Mouse (Mus musculus) 3134 (cell line): ENCODE results near the gene Oaz1.
A peak's percentile ranks its signal among the peaks of the same experiment; 100 is the strongest.

Experiments used
- DNase-seq: peaks from one replicate; pipeline ENCODE4 v3.0.0-alpha.2; 2011; ENCODE audit warnings: low spot score; ENCODE audit not compliant: insufficient read length; ENCODE audit errors: extremely low read depth

Oaz1 gene

DNA sequence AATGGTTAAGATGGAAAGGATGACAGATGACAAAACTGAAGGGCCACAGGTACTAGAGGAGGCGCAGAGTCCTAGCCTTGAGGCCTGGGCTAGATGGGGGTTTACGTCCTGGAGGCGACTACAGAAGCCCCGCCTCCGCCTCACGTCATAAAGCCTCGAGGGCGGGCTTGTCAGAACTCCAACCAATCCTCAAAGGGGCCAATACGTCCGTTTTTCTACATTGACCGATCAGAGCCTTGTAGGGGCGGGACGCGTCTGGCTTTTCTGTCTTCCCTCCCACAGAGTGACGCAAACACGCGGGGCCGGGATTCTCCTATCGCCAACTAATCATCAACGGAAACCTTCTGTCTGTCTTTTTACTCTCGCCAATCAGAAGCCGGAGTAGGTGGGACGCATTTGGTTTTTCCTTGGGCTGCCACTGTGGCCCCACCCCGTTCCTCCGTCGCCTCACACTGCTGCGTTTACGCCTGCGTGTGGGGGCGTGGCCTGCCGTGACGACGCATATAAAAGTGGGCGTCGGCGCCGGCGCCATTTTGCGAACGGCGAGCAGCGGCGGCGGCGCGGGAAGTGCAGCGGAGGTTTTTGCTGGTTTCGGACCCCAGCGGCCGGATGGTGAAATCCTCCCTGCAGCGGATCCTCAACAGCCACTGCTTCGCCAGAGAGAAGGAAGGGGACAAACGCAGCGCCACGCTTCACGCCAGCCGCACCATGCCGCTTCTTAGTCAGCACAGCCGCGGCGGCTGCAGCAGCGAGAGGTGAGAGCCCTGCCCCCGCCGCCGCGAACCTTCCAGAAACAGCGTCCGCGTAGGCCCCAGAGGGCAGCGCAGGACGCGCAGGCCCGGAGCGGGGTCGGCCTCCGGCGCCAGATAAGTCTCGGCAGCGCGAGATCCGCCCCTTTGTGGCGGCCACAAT is at the start of gene Oaz1:
Gene Oaz1, plus strand, starts transcription at position 506 of the 912 bp plus-strand sequence.
- peak; percentile 97 for DNase-seq

DNA sequence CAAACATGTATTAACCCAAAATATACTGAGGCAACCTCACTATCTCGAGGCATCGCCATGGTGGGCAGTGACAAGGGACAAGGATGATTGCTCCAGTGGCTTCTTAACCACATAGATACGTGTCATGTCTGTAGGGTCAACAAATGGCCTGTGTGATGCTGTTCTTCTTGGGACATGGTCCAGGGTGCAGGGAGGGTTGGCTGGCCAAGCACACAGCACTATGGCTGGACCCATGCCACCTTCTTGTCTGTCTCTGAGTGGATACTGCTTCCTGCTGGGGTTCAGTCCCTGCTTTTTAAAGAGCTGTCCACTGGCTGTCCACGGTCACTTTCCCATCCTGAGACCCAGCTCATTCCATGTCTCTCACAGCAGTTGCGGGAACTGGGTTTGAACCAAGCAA is 49.3 kb upstream of the Oaz1 start:
- no peak for DNase-seq

DNA sequence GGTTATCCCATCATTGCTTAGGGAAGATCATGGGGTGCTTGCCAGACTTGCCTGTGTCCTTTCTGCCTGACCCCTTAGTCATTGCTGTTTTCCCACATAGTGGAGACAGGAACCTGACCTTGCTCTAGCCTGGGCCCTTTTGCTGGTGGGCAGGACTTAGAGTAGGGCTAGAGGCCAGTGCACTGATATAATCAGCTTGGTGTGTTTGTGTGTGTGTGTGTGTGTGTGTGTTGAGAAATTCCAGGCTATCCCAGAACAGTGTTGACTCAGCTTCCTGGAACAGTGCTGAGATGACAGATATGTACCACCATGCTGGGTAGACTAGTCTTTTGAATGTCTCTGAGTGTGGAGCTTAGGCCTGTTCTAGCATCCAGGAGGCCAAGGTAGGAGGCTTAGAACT is 46.9 kb upstream of the Oaz1 start:
- DNase-seq = no peak

DNA sequence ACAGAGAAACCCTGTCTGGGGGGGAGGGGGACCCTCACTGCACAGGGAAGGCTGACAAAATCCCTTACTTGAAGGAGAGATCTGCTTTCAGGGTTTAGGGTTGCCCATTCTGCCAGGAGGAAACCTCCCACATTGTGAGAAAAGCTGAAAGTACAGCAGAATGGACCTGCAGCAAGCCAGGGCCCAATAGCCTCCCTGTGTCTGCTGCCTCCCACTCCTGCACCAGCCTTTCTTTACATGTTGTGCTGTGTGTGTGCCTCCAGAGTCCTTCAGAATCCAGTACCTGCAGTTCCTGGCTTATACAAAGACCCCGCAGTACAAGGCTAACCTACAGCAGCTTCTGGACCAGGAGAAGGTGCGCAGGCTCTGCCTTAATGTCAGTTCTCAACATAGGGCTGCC is 42.2 kb upstream of the Oaz1 start:
- no peak for DNase-seq

DNA sequence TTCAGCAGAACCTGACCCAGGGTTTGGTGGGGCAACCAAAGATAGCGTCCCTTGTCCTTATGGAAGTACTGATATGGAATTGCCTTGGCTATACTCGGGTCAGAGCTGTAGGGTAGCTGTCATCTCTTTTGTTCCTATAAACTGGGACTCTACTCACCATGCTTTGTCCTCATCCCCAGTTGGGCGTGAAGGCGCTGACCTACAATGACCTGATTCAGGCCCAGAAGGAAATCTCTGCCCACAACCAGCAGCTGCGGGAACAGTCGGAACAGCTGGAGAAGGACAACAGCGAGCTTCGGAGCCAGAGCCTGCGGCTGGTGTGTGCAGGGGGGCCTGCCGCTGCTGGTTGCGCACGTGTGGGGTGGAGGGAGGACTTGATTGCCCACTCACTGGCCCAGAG is 41.6 kb upstream of the Oaz1 start:
- no peak for DNase-seq

DNA sequence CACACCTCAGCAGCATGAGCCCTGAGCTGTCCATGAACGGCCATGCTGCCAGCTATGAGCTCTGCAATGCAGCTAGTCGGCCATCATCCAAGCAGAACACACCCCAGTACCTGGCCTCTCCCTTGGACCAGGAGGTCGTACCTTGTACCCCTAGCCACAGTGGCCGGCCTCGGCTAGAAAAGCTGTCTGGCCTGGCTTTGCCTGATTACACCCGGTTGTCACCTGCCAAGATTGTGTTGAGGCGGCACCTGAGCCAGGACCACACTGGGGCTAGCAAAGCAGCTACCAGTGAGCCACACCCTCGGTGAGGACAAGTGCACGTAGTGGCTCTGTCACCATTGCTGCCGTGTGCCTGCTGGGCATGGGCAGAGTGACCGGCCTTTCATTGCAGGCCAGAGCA is 40.5 kb upstream of the Oaz1 start:
- no peak for DNase-seq

DNA sequence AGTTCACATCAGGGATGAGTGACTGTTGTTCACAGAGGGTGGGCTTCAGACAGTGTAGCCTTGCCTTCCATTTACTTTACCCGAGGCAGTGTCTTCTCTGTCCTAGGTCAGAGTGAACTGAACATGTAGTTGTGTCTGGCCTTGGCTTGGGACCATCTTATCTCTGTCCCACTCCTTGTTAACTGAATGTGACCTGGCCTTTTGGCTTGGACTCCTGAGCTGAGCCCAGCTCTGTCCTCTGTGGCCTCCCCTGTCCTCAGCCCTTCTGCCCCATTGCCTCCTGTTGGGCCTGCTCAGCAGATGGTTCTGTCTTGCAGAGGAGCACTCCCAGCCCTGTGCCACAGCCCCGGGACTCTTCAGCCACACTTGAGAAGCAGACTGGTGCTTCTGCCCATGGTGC is 38.9 kb upstream of the Oaz1 start:
- no peak for DNase-seq

DNA sequence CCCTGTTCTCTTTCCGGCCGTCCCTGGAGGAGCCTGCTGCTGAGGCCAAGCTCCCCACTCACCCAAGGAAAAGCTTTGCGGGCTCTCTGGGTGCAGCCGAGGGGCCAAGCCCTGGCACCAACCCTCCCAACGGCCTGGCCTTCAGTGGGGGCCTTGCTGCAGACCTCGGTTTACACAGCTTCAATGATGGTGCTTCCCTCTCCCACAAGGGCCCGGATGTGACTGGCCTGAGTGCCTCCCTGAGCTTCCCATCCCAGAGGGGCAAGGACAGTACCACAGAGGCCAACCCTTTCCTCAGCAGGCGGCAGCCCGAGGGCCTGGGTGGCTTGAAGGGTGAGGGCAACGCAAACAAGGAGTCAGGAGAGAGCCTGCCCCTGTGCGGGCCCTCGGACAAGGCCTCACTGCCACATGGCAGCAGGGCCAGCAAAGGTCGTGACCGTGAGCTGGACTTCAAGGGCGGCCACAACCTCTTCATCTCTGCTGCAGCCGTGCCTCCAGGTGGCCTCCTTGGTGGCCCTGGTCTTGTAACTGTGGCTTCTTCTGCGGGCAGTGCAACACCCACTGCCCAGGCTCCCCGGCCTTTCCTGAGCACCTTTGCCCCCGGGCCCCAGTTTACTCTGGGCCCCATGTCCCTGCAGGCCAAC is 35.6 kb upstream of the Oaz1 start:
- DNase-seq = no peak

DNA sequence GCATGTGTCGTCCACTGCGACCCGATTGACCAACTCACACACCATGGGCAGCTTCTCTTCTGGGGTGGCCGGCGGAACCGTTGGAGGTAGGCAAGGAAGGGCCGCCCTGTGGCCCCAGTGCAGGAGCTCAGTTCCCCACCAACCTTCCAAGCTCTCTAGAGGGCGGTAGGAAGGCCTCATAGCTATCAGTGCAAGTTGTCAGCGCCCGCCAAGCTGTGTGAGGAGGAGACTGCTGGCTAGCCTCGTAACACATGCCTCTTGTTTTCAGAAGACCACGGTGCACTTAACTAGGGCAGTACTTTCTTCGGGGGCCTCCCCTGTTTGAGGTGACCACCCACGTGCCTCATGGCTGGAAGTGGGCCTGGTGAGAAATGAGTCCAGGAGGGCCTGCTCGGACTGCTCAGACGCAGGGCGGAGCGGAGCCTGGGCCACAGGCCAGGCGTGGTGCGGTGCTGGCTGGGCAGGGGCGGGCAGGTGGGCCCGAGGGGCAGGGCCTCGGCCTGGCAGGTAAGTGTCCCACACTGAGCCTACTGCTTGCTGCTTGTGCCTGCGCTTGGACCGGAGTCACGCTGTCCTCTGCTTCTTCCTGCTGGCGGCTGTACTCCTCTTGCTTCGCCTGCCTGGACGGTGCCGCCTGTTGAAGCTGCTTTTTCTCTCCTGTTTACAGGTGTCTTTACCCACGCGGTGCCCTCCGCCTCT is 34.8 kb upstream of the Oaz1 start:
- peak; percentile 35 for DNase-seq

DNA sequence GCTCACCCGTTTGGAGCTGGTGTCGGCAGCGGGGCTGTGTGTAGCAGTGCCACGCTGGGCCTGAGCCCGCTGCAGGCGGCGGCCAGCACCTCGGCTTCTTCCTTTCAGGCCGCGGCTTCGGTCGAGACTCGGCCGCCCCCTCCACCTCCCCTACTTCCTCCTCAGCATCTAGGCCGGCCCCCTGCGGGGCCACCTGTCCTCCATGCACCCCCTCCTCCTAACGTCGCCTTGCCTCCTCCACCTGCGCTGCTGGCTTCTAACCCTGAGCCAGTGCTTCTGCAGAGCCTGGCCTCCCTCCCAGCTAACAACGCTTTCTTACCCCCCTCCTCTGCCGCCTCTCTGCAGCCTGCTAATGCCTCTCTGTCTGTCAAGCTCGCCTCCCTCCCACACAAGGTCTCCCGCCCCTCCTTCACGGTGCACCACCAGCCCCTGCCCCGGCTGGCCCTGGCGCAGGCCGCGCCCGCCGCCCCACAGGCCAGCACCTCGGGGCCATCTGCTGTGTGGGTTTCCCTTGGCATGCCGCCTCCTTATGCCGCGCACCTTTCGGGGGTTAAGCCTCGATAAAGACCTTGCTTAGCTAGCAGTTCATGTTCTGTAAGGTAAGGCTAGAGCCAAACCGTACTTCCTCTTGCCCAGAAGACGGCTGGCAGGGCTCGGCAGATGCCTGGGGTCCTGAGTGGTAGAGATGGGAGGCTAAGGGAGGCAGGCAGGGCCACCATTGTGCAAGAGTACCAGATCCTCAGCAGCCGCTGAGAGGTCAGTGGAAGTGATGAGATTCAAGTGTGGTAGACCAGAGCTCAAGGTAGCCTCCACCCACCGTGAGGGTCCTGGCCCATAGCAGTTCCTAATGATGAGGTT is 34.1 kb upstream of the Oaz1 start:
- DNase-seq = no peak

DNA sequence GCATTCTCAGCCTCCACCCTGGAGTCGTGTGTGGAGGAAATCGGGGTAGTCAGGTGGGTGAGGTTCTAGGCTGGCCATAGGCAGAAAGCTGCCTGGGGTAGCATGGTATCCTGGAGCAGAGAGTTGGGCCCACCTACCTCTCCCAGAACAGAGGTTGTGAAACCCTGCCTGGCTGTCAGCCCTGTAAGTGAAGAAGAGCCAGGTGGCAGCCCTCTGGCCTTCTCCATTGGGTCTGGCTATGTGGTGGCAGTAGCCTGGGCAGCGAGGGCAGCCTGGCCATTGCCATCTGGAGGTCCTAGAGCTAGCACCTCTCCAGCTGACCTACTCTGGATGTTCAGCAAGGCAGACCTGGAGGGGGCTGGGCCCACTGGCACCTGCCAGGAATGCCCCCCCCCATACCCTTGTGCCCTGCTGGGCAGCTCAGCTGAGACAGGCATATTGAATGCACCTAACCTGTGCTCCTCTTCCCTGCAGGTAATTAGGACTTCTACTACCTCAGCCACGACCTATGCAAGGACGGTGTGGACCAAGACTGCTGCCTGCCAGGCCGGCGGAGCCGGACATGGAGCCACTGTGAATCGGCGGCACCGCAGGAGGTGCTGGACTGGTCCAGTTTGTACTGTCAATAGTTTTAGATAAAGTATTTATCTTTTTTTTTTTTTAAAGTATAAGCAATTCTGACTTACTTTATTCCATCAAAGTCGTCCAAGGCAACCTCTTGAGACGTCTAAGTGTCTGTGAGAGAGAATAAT is 33.2 kb upstream of the Oaz1 start:
- DNase-seq = peak; percentile 30

DNA sequence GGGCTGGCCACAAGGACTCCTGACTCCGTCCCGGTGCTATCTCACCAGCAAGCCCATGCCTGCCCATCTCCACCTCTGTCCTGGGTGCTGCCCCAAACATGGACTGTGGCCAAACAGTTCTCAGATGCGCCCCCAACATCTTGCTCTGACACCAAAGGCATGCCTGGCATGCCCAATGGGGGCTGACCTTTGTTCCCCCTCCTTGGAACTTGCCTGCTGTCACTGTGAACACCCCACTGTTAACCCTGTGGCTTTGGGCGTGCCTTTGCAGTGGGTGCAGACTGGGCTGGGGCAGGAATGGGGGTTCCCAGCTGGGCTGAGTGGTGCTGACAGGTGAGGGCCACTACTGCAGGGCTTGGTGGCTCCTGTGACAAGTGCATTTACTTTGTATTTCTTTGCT is 32.7 kb upstream of the Oaz1 start:
- peak; percentile 30 for DNase-seq

DNA sequence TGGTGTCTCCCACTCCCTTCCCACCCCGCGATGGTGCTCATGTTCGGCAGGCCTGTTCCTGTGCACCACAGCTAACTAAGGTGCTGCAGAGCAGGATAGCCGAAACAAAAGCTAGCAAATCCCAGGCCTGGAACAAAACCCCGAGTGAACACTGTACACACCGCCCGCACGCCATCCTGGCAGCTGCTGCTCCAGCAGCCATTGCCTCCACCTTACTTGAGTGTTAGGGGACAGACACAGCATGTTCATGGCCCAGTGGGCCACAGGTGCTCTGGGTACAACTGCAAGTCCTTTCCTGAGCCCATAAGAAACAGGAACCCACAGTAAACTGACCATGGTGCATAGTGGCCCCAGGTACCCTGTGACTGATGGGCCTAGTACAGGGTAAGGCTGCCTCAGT is 31.7 kb upstream of the Oaz1 start:
- DNase-seq = no peak

DNA sequence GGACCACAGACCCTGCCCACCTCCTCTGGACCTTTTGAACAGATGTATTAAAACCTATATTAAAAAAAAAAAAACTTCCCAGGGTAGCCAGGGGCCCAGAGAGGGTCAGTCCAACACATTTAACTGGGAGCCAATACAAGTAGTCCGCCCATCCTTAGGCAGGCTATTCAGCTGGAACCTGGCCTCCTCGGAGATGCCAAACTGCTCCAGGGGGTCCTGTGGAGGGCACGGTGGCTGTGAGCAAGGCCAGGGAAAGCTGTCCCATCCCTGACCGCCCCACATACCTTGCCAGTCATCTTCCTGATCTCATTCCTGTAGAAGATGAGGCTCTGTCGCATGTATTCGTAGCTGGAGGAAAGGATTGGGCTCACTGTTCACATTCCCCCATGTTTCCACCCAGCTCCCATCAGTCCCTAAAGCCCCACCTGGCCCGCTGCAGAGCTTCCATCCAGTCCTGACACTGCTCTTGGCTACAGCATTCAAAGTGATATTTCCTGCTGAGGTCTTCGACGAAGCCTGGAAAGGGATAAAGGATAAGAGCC is 30.1 kb upstream of the Oaz1 start:
- no peak for DNase-seq

DNA sequence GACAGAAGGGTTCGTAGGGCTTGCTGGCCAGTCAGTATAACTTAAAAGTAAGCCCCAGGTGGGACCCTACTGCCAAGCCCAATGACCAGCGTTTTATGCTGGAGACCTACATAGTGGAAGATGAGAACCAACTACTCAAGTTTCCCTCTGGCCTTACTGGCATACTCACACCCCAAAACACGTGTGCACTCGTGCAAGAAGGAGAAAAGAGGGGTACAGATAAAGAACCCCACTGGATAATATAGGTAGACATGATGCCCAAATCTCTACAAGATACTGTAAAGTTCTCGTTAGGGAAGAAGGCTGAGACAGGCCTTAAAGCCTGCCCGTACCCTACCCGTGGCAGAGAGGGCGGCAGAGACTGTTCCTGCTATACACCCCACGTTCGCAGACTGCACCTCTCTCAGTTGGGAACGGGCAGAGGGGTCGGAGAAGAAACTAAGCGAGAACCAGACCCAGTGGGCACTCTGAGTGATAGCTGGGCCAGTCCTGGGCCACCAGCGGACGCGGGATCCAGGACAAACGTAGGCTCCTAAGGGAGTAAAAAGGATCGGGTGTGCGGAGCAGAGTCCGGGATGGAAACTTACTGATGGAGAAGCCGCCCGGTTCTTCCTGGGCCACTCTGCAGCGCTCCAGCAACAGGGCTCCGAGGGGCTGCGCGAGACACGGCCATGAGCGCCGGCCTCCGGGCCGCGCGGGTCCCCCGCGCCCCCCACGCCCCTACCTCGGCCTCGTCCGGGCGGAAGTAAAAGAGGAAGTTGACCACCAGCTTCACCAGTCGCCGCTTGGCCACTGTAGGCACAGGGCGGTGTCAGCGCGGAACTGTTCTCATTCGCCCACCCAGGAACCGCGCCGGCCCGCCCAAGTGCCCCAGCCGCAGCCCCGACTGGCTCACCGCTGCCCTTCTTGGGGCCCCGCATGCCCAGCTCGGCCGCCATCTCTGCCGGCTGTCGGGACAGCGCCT is 29.0 kb upstream of the Oaz1 start:
- no peak for DNase-seq

DNA sequence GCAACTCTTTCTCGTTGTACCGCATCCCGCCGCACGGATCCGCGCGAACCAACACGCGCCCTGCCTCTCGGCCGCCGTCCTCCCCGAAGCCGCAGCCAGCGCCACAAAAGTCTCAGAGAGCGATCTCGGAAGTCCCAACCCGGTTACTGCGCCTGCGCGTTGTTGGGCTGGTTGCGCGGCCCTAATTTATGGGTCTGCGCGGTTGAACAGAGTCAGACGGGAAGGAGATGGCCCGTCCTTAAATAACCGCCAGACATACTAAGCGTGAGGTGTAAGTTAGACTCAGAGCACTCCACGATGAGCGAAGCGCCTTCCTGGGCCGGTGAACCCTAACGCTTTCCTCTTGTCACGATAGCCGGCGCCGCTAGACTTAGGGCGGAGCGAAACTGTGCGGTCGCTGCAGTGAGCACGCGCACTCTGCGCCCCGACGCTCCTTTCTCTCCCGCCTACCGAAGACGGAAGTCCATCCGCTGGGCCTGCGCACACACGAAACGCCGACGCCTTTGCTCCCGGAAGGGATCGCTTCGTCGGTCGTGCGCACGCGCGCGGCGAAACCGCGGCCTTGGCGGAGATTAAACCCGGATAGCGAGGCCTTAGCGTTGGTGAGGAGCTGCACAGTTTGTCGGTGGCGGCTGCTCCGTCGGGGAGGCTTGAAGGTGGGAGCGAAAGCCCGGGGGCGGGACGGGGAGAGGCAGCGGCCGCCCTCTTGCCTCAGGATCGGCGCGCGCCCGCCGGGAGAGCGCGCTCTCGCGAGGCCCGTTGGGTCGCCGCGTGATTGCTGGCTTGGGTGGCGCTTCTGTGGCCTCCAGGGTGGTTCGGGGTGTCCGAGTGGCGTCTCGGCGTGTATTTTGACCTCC is 28.1 kb upstream of the Oaz1 start, which contains the start of the genes Sf3a2 and Plekhj1:
Gene Sf3a2, plus strand, starts transcription at position 49 of the 857 bp plus-strand sequence.
Gene Plekhj1, minus strand, starts transcription at position 477 of the 857 bp plus-strand sequence.
- peak; percentile 98 for DNase-seq

DNA sequence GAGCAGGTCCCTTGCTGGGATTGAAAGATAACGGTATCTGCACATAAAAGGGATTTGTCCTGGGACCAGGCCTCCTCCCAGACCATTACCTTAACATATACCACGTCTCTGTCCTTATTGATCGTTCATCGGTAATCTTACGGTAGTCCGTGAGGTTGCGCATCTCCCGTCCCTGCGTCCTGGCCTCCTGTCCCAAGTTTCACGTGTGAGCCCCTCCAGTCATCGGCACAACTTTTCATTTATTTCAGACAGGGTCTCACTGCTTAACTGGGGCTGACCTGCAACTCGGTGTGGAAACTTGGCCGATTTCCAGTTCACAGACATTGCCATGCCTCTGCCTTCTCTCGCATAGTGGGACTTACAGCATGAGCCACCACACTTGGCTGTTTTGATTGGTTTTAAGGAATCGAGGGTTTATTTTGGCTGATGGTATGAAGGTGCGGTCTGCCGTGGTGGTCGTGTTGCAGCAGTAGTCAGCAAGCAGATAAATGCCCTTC is 27.3 kb upstream of the Oaz1 start:
- DNase-seq = no peak
